Mouse (Mus musculus) heart, embryonic 12.5 days (tissue): Measurements from ENCODE around the gene Gm21913. TPM values are rescaled to one million over a fixed set of nuclear protein-coding genes. Genes with fewer than 3 reads are reported as not detected.
"Not testable (repeated sequence)": the region's sequence is repeated elsewhere in the genome, so short reads cannot be mapped to it uniquely, and the experiment has no call there.

Source experiments
- ATAC-seq: fragments of 200-750 bp; cut with Nextera tagmentation; 2 replicates; pipeline ENCODE4 v1.8.0; 2017; ENCODE audit warnings: moderate TSS enrichment, moderate library complexity; ENCODE audit not compliant: insufficient number of reproducible peaks, low FRiP score
- H3K27ac ChIP-seq: fragments of 300-500 bp; sonication (generic); 2 replicates; pipeline ENCODE4 v1.5.1; 2016; ENCODE audit warnings: mild to moderate bottlenecking, moderate library complexity; ENCODE audit not compliant: poor library complexity, severe bottlenecking
- H3K27me3 ChIP-seq: fragments of 300-500 bp; sonication (generic); replicated peaks from 2 replicates; pipeline ENCODE4 v1.6.1; 2016; ENCODE audit warnings: mild to moderate bottlenecking, moderate library complexity
- H3K36me3 ChIP-seq: fragments of 300-500 bp; sonication (generic); 2 replicates; pipeline ENCODE4 v1.6.1; 2016; ENCODE audit warnings: mild to moderate bottlenecking, moderate library complexity
- H3K4me1 ChIP-seq: fragments of 300-500 bp; sonication (generic); replicated peaks from 2 replicates; pipeline ENCODE4 v1.6.1; 2016; ENCODE audit warnings: mild to moderate bottlenecking
- H3K4me2 ChIP-seq: fragments of 300-500 bp; sonication (generic); 2 replicates; pipeline ENCODE4 v1.6.1; 2016; ENCODE audit warnings: mild to moderate bottlenecking, moderate library complexity
- H3K4me3 ChIP-seq: fragments of 300-500 bp; sonication (generic); 2 replicates; pipeline ENCODE4 v1.5.1; 2016; ENCODE audit warnings: mild to moderate bottlenecking
- H3K9ac ChIP-seq: fragments of 300-500 bp; sonication (generic); 2 replicates; pipeline ENCODE4 v1.6.1; 2016; ENCODE audit warnings: mild to moderate bottlenecking, moderate library complexity
- H3K9me3 ChIP-seq: fragments of 300-500 bp; sonication (generic); replicated peaks from 2 replicates; pipeline ENCODE4 v1.6.1; 2016; ENCODE audit warnings: mild to moderate bottlenecking, moderate library complexity
- WGBS: fragments of 180-500 bp; shearing (Covaris S2); methylation state at CpG from one replicate; pipeline ENCODE4 v1.1.7; 2016; 5-methylcytosine and 5-hydroxymethylcytosine counted together
- polyA plus RNA-seq: library from polyadenylated mRNA; unstranded; fragments of >200 nt; fragmentation: Nextera tagmentation; extraction: Ambion mirVana; gene quantifications from 2 replicates; pipeline ENCODE4 v1.2.1, GENCODE M21; 2016

Gm21913 gene
- polyA plus RNA-seq: not detected in 2 replicates

DNA sequence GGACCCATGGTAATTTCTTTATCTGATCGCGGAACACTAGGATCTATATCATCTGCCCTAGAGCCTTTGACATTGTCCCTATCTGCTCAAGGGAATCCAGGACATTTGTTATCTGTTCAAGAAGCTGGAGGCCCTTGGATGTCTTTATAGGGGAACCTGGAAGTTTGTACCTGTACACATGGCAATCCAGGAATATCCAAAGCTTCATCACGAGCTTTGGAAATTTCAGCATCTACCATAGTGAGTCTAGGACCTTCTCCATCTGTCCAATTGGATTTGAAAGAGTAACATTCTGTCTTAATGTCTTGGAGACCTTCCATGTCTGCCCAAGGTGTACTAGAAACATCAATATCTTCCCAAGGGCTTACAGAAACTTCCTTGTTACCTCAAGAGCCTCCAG, at the start of gene Gm21913:
Gene Gm21913, plus strand, starts transcription at position 301 of the 400 bp plus-strand sequence.
- not testable (repeated sequence) for H3K4me3 ChIP-seq, H3K9me3 ChIP-seq, H3K9ac ChIP-seq, H3K36me3 ChIP-seq, H3K4me2 ChIP-seq, H3K27me3 ChIP-seq, ATAC-seq, H3K27ac ChIP-seq, H3K4me1 ChIP-seq
- no CpG with 5 or more reads among the region's 3 CpGs for WGBS

Other genes starting within 250 kb of the Gm21913 start
- gene Gm29110, start 153.4 kb upstream of the Gm21913 start, polyA plus RNA-seq: not detected in 2 replicates